Mouse (Mus musculus) liver, embryonic 18 days (tissue): ENCODE measurements around the gene Dusp9. TPM values are rescaled to one million over a fixed set of nuclear protein-coding genes. Genes with fewer than 3 reads are reported as not detected.

Source experiments
- polyA plus RNA-seq: library from polyadenylated mRNA; depleted of rRNA; stranded (reverse); fragments of >200 nt; gene quantifications from 2 replicates; pipeline ENCODE4 v1.2.3, GENCODE M21; 2012; rRNA removed

Dusp9 gene
- 3.5 and 6.0 TPM in 2 replicates for polyA plus RNA-seq

GRCm38 (mm10) chrX:73639255-73639675 lies at the start of gene Dusp9:
Gene Dusp9 (plus strand): TSS chrX:73639419.

GRCm38 (mm10) chrX:73659575-73660283 lies 20.5 kb downstream of the Dusp9 start, which contains the start of gene Pnck:
Gene Pnck (minus strand): TSS chrX:73660117.

GRCm38 (mm10) chrX:73672879-73673618 lies 33.8 kb downstream of the Dusp9 start, which contains the start of gene Slc6a8:
Gene Slc6a8 (plus strand): TSS chrX:73673150.

Other genes starting within 250 kb of the Dusp9 start
- not detected in 2 replicates for gene Gm18336, start 240.7 kb upstream of the Dusp9 start, polyA plus RNA-seq
- 0.01 TPM in 2 replicates for gene Zfp92, start 228.3 kb upstream of the Dusp9 start, polyA plus RNA-seq
- gene Trex2, start 204.1 kb upstream of the Dusp9 start, polyA plus RNA-seq, result not detected in 2 replicates
- 19.4 and 21.1 TPM in 2 replicates for gene Haus7, start 180.4 kb upstream of the Dusp9 start, polyA plus RNA-seq
- gene Bgn, start 155.8 kb upstream of the Dusp9 start, polyA plus RNA-seq, result 31.1 and 33.2 TPM in 2 replicates
- gene Atp2b3, start 136.3 kb upstream of the Dusp9 start, polyA plus RNA-seq, result not detected in 2 replicates
- 0.82 and 1.1 TPM in 2 replicates for gene Pnck, start 20.7 kb downstream of the Dusp9 start, polyA plus RNA-seq
- 3.0 TPM in 2 replicates for gene Slc6a8, start 33.7 kb downstream of the Dusp9 start, polyA plus RNA-seq
- 46.7 and 49.0 TPM in 2 replicates for gene Bcap31, start 76.8 kb downstream of the Dusp9 start, polyA plus RNA-seq
- 6.0 and 6.6 TPM in 2 replicates for gene Abcd1, start 77.2 kb downstream of the Dusp9 start, polyA plus RNA-seq
- 0.48 and 0.50 TPM in 2 replicates for gene Plxnb3, start 117.7 kb downstream of the Dusp9 start, polyA plus RNA-seq
- gene Srpk3, start 135.0 kb downstream of the Dusp9 start, polyA plus RNA-seq, result 0.46 and 0.81 TPM in 2 replicates
- gene Idh3g, start 147.5 kb downstream of the Dusp9 start, polyA plus RNA-seq, result 144 and 146 TPM in 2 replicates
- 240 and 242 TPM in 2 replicates for gene Ssr4, start 147.6 kb downstream of the Dusp9 start, polyA plus RNA-seq
- gene Pdzd4, start 185.6 kb downstream of the Dusp9 start, polyA plus RNA-seq, result 0.26 and 0.31 TPM in 2 replicates